Mouse (Mus musculus) lung, adult 2 months (tissue): ENCODE results near the gene Trex2.

ENCODE experiments used
- CTCF ChIP-seq: fragments of 200-500 bp; IDR thresholded peaks from 2 replicates; pipeline ENCODE4 v1.5.1; 2011; ENCODE audit warnings: mild to moderate bottlenecking, low read length, control low read depth; ENCODE audit not compliant: insufficient read depth
- POLR2A ChIP-seq: fragments of 200-500 bp; IDR thresholded peaks from 2 replicates; pipeline ENCODE4 v1.6.1; 2011; ENCODE audit warnings: low read depth, mild to moderate bottlenecking, control low read depth, low read length, borderline replicate concordance; ENCODE audit errors: extremely low read depth

GRCm38 (mm10) chrX:73467446-73468241 lies 32.5 kb upstream of the Trex2 start:
- no peak for TF ChIP-seq CTCF
- TF ChIP-seq POLR2A, result no peak
